Mouse (Mus musculus) embryonic fibroblast, embryonic 13.5 days (primary cell): Measurements from ENCODE around the gene Wnt16. TPM values are rescaled to one million over a fixed set of nuclear protein-coding genes. Genes with fewer than 3 reads are reported as not detected.
A peak's percentile ranks its signal among the peaks of the same experiment; 100 is the strongest.

Source experiments
- H3K27ac ChIP-seq: 2 replicates; pipeline ENCODE4 v1.5.1; 2012; ENCODE audit warnings: low read length, control low read depth, inconsistent platforms; ENCODE audit not compliant: insufficient read depth
- H3K4me1 ChIP-seq: 2 replicates; pipeline ENCODE4 v1.6.1; 2011; ENCODE audit warnings: low read length; ENCODE audit not compliant: control insufficient read depth, insufficient read depth
- H3K4me3 ChIP-seq: 2 replicates; pipeline ENCODE4 v1.5.1; 2011; ENCODE audit warnings: mild to moderate bottlenecking, control low read depth, low read length; ENCODE audit not compliant: insufficient read depth
- CTCF ChIP-seq: IDR thresholded peaks from 2 replicates; pipeline ENCODE4 v1.5.1; 2011; ENCODE audit warnings: mild to moderate bottlenecking, control low read depth, low read length, moderate library complexity, borderline replicate concordance; ENCODE audit not compliant: insufficient read depth
- POLR2A ChIP-seq: IDR thresholded peaks from 2 replicates; pipeline ENCODE4 v1.6.1; 2011; ENCODE audit warnings: low read depth, mild to moderate bottlenecking, control low read depth, low read length, moderate library complexity
- polyA plus RNA-seq: library from polyadenylated mRNA; stranded (reverse); fragments of >200 nt; gene quantifications from 2 replicates; pipeline ENCODE4 v1.2.4, GENCODE M21; 2011; ENCODE audit warnings: low read depth; ENCODE audit not compliant: missing spikeins, insufficient read length

The Wnt16 gene
- polyA plus RNA-seq, 1 experiment, result 15.6 TPM

DNA sequence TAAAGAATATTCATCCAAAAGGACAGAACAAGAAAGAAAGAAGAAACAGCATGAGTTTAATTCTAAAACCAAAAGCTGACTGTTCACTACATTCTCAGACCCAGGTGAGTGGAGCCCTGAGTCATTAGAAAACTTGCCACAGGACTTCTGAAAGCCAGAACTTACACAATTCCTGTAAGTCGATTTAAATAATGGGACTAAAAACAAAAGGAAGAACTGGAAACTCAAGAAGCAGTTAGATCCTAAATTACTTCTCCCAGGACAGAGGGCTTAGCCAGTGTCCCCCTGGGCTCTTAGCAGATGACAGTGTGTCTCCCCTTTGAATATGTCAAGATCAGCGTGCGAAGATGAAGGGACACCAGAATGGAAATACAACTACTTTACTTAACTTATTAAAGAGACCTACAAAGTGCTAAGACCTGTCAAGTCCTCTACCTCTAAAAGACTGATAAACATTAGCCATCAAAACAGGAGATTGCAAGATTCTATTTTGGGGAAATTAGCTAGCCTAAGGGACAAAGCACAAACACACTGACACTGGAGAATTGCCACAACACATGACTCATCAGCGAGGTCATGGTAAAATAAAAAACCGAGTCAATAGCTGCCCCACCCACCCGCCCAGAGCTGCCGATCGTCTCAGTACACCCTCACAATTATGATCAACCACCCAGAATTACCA, 18.0 kb upstream of the Wnt16 start:
- Histone ChIP-seq H3K4me1 (peaks cover 2% of the 10 kb centered on the region; the same call in 1 of the 2 replicates), H3K27ac (peak overlapping the region; percentile 49; the same call in 1 of the 2 replicates), H3K4me3 (no peak overlapping the region)
- TF ChIP-seq CTCF (no peak), POLR2A (no peak)

DNA sequence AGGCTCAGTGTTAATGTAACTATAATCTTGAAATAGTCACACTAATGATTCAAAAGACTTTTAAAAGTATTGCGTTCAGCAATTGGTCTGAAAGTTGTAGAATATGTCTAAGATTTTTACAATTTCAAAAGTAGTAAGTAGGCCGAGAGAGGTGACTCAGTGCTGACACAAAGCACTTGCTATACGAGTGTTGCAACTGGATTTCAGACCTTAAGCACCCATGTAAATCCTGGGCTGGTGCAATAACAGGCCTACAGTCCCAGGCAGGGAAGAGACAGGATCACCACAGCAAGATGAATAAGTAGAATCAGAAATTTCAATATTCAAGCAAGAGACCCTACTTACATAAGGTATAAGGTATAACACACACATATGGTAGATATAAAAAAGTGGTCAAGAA, 10.1 kb upstream of the Wnt16 start:
- Histone ChIP-seq H3K4me1 (peaks cover 7% of the 10 kb centered on the region), H3K4me3 (no peak overlapping the region), H3K27ac (no peak overlapping the region)
- TF ChIP-seq POLR2A (no peak), CTCF (no peak)

DNA sequence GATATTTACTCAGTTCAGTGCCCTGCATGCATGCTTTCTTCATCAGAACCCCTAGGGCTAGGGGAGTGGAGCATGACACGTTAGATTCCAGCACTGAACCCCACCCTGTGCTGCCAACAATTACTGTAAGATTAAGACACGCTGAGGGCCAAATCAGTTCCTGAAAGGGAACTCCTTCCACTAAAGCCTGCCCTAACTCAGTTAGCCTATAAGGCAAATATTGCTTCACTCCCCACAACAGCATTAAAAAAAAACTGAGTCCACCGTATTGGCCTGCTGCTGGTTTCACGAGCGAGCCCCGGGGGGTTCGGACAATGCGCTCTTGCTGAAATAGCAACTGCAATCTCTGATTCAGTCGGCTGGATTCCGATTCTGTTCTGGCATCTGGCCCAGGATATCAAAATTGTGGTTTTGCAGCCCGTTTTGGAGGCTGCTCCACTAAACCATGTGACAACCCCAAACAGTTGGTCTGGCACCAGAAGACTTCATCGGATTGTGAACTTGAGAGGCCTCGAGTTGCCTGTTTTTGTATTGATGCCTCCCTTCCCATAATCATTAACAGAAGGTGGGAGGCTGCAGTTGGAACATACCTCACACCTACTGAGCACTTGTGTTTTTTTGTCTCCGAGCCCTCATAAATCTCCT, 7.7 kb upstream of the Wnt16 start:
- H3K27ac ChIP-seq, result peak overlapping the region; percentile 94
- peaks cover 7% of the 10 kb centered on the region for H3K4me1 ChIP-seq
- no peak for TF ChIP-seq CTCF
- TF ChIP-seq POLR2A, result no peak
- H3K4me3 ChIP-seq, result no peak overlapping the region

DNA sequence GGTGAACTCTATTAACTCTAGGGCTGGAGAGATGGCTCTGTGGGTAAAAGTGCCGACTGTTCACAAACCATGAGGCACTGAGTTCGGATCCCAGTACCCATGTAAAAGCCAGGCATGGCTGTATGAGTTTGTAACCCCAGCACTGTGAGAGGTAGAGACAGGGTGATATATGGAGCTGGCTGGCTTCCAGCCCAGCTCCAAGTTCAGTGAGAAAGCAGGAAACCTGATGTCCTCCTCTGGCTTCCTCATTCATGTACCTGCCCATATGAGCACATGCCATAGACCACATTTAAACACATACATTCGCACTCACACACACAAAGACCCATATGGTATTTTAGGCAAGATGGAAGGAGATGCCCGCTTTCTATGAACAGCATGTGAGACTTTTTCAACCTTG, 5.6 kb upstream of the Wnt16 start:
- peaks cover 7% of the 10 kb centered on the region for H3K4me1 ChIP-seq
- no peak for TF ChIP-seq CTCF
- TF ChIP-seq POLR2A, result no peak
- H3K27ac ChIP-seq, result no peak overlapping the region
- no peak overlapping the region for H3K4me3 ChIP-seq

DNA sequence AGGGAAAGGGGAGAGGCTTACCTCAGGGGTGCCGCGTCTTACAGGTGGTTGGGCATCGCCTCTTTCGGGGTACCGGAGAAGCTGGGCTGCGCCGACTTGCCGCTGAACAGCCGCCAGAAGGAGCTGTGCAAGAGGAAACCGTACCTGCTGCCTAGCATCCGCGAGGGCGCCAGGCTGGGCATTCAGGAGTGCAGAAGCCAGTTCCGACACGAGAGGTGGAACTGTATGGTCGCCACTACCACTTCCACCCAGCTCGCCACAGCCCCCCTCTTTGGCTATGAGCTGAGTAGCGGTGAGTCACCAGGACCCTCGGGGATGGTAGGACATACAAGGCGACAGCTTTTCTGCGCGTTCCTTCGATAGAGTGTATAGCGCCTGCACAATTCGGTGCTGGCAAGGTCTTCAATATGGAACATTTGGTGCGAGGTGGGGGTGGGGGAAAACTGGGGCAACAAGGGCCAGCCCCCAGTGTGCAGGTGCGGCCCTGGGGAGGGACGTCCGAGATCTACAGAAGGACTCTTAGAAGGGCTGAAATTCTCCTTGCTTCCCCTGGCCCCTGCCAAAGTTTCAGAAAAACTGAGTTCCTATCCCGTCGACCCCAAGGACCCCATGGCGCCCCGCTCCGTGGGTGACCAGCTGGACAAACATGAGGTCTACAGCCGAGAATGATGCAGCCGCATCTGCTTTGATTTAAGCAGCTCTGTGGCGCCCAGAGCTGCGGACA, 872 bp downstream of the Wnt16 start:
- H3K27ac ChIP-seq, result no peak overlapping the region
- H3K4me3 ChIP-seq, result peak overlapping the region; percentile 25
- TF ChIP-seq CTCF, result no peak
- no peak for TF ChIP-seq POLR2A
- peaks cover 5% of the 10 kb centered on the region for H3K4me1 ChIP-seq

DNA sequence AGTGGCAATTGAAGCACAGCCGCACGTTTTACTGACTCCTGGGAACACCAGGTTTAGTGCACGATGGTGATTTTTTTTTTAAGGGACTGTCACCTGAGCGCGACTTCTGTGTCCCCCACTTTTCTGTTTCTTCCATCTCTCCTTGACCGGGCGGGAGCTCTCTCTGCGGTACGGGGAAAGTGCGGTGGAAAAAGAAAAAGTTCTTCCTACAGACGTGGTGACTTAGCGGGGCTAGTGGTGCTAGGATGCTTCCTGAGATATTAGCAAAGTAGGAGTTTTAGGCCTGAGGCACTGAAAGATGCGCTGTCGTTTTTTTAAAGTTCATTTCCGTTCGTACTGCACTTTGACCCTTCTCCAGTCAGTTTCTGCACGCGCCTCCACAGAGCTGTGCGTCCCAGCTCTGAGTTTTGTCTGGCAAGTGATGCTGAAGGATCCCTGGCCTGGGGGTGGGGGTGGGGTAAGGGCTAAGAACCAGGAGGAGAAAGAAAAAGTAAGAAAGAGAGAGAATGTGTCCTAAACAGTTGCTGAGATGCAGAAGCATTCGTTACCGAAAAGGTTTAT, 1.5 kb downstream of the Wnt16 start:
- Histone ChIP-seq H3K4me3 (peak overlapping the region; percentile 25), H3K27ac (no peak overlapping the region), H3K4me1 (peaks cover 5% of the 10 kb centered on the region)
- TF ChIP-seq CTCF, result no peak
- no peak for TF ChIP-seq POLR2A

DNA sequence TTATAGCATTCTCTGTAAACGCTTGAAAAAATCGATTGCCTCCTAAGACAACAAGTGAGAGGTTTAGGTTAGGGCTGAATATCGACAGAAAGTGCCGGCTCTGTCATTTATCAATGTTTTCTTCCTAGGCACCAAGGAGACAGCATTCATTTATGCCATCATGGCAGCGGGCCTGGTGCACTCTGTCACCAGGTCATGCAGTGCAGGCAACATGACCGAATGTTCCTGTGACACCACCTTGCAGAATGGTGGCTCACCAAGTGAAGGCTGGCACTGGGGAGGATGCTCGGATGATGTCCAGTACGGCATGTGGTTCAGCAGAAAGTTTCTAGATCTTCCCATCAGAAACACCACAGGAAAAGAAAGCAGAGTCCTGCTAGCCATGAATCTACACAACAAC, 2.8 kb downstream of the Wnt16 start:
- Histone ChIP-seq H3K27ac (no peak overlapping the region), H3K4me1 (peaks cover 5% of the 10 kb centered on the region), H3K4me3 (no peak overlapping the region)
- TF ChIP-seq POLR2A (no peak), CTCF (no peak)

DNA sequence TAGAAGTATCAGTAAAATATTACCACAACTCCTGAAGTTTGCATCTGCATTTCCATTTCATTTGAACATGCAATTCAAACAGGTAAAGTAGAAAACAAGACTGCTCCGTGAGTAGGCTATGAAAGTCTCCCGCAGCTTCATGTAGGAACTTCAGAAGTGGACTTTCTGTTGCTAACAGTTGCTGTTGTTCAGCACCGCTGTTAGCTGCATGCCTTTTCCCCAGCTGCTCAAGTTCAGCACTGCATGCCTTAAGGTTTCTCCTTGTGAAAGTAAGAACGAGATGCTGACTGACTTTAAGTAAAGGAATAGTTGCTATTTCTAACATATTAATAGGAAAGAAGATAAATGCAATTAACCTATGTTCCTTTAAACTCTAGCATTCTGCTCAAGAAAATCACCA, 4.0 kb downstream of the Wnt16 start:
- H3K4me3 ChIP-seq, result no peak overlapping the region
- H3K4me1 ChIP-seq, result peaks cover 5% of the 10 kb centered on the region
- no peak for TF ChIP-seq CTCF
- no peak for TF ChIP-seq POLR2A
- no peak overlapping the region for H3K27ac ChIP-seq

DNA sequence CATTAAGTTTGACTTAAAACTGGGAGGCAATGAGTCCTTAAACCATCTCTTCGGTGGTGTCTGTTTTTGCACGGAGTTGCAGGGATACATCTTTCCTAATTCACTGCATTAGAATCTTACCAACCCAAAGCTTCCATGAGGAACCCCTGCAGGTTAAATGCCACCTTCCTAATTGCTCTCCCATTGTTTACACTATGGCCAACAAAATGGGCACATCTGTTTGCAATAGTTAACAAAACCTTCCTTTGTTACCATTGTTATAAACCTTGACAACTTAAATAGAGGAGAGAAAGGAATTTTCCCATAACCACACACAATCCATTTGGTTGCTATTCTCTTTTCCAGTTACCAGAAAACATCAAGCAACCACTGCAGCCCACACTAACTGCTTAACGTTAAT, 5.9 kb downstream of the Wnt16 start:
- Histone ChIP-seq H3K27ac (no peak overlapping the region), H3K4me3 (no peak overlapping the region), H3K4me1 (peaks cover 5% of the 10 kb centered on the region)
- TF ChIP-seq CTCF (no peak), POLR2A (no peak)
